Mouse (Mus musculus) kidney, postnatal 0 days (tissue): ENCODE results near the gene Cutc. TPM values are rescaled to one million over a fixed set of nuclear protein-coding genes. Genes with fewer than 3 reads are reported as not detected.

Experiments
- ATAC-seq: fragments of 200-750 bp; cut with Nextera tagmentation; replicated peaks from 2 replicates; pipeline ENCODE4 v1.8.0; 2017; ENCODE audit warnings: low read depth, moderate number of reproducible peaks, moderate TSS enrichment, moderate library complexity; ENCODE audit not compliant: low FRiP score
- DNase-seq: peaks from one replicate; pipeline ENCODE4 v3.0.0-alpha.2; 2016; ENCODE audit warnings: low spot score
- H3K27ac ChIP-seq: fragments of 300-500 bp; sonication (generic); 2 replicates; pipeline ENCODE4 v1.5.1; 2014; ENCODE audit warnings: mild to moderate bottlenecking
- H3K27me3 ChIP-seq: fragments of 300-500 bp; sonication (generic); 2 replicates; pipeline ENCODE4 v1.6.1; 2014; ENCODE audit warnings: low read length, mixed read lengths; ENCODE audit not compliant: insufficient read depth
- H3K36me3 ChIP-seq: fragments of 300-500 bp; sonication (generic); 2 replicates; pipeline ENCODE4 v1.6.1; 2014; ENCODE audit warnings: low read length, mixed read lengths; ENCODE audit not compliant: insufficient read depth
- H3K4me1 ChIP-seq: fragments of 300-500 bp; sonication (generic); replicated peaks from 2 replicates; pipeline ENCODE4 v1.6.1; 2014; ENCODE audit warnings: antibody characterized with exemption, low read length, mixed read lengths; ENCODE audit not compliant: insufficient read depth
- H3K4me2 ChIP-seq: fragments of 300-500 bp; sonication (generic); 2 replicates; pipeline ENCODE4 v1.6.1; 2014; ENCODE audit warnings: mild to moderate bottlenecking, low read length, moderate library complexity, mixed read lengths
- H3K4me3 ChIP-seq: fragments of 300-500 bp; sonication (generic); replicated peaks from 2 replicates; pipeline ENCODE4 v1.5.1; 2014; ENCODE audit warnings: low read depth, low read length
- H3K9ac ChIP-seq: fragments of 300-500 bp; sonication (generic); 2 replicates; pipeline ENCODE4 v1.6.1; 2014; ENCODE audit warnings: low read depth, low read length
- H3K9me3 ChIP-seq: fragments of 300-500 bp; sonication (generic); replicated peaks from 2 replicates; pipeline ENCODE4 v1.6.1; 2016; ENCODE audit warnings: low read length, inconsistent platforms, mixed read lengths
- CTCF ChIP-seq: IDR thresholded peaks from 2 replicates; pipeline ENCODE4 v1.5.1; 2016; ENCODE audit warnings: antibody characterized with exemption, low read depth, mild to moderate bottlenecking, moderate library complexity
- WGBS: fragments of 180-500 bp; shearing (Covaris S2); extraction: QIAGEN DNeasy Blood & Tissue Kit; methylation state at CpG from one replicate; pipeline ENCODE4 v1.1.7; 2014; 5-methylcytosine and 5-hydroxymethylcytosine counted together
- polyA plus RNA-seq: library from polyadenylated mRNA; unstranded; fragments of >200 nt; fragmentation: Nextera tagmentation; extraction: Ambion mirVana; gene quantifications from 2 replicates; pipeline ENCODE4 v1.2.1, GENCODE M21; 2015

The Cutc gene
- polyA plus RNA-seq, 1 experiment from 2014 or later: 24.9 TPM

GRCm38 (mm10) chr19:43795511-43795910 lies 42.7 kb downstream of the Cutc start:
- Histone ChIP-seq H3K4me3 (no peak overlapping the region), H3K27ac (no peak overlapping the region), H3K27me3 (no peaks in the 10 kb centered on the region), H3K9ac (no peak overlapping the region), H3K4me1 (no peaks in the 10 kb centered on the region), H3K4me2 (no peak overlapping the region), H3K9me3 (no peaks in the 10 kb centered on the region), H3K36me3 (no peaks in the 10 kb centered on the region)
- no peak for TF ChIP-seq CTCF
- ATAC-seq (no peak), DNase-seq (no peak)
- 70% methylated on average over 8 of the region's 8 CpGs for WGBS

- H3K4me2 ChIP-seq: no peak overlapping the region
- H3K36me3 ChIP-seq: no peaks in the 10 kb centered on the region
- WGBS: 66% methylated on average over 5 of the region's 5 CpGs
- H3K9ac ChIP-seq: no peak overlapping the region
- ATAC-seq: no peak
- H3K4me3 ChIP-seq: no peak overlapping the region
- no peaks in the 10 kb centered on the region for H3K27me3 ChIP-seq
- no peaks in the 10 kb centered on the region for H3K9me3 ChIP-seq
- no peak overlapping the region for H3K27ac ChIP-seq
- no peak for TF ChIP-seq CTCF
- no peaks in the 10 kb centered on the region for H3K4me1 ChIP-seq
- no peak for DNase-seq
Measured at GRCm38 (mm10) chr19:43797216-43797615, 44.4 kb downstream of the Cutc start.

GRCm38 (mm10) chr19:43801427-43802051 lies 48.7 kb downstream of the Cutc start:
- no peak overlapping the region for H3K4me2 ChIP-seq
- H3K4me1 ChIP-seq: no peaks in the 10 kb centered on the region
- no peaks in the 10 kb centered on the region for H3K9me3 ChIP-seq
- H3K4me3 ChIP-seq: no peak overlapping the region
- TF ChIP-seq CTCF: no peak
- no peak for ATAC-seq
- H3K36me3 ChIP-seq: no peaks in the 10 kb centered on the region
- DNase-seq: no peak
- no peaks in the 10 kb centered on the region for H3K27me3 ChIP-seq
- no peak overlapping the region for H3K9ac ChIP-seq
- no peak overlapping the region for H3K27ac ChIP-seq
- WGBS: 83% methylated on average over 9 of the region's 9 CpGs

- no peak for TF ChIP-seq CTCF
- H3K4me1 ChIP-seq: no peaks in the 10 kb centered on the region
- H3K9me3 ChIP-seq: no peaks in the 10 kb centered on the region
- DNase-seq: no peak
- no peaks in the 10 kb centered on the region for H3K27me3 ChIP-seq
- no peak for ATAC-seq
- H3K36me3 ChIP-seq: no peaks in the 10 kb centered on the region
- WGBS: 83% methylated on average over 10 of the region's 10 CpGs
- H3K4me2 ChIP-seq: no peak overlapping the region
- no peak overlapping the region for H3K4me3 ChIP-seq
- H3K9ac ChIP-seq: no peak overlapping the region
- H3K27ac ChIP-seq: no peak overlapping the region
Measured at GRCm38 (mm10) chr19:43803866-43804265, 51.1 kb downstream of the Cutc start.

- no peak for DNase-seq
- TF ChIP-seq CTCF: no peak
Measured at GRCm38 (mm10) chr19:43809331-43809730, 56.5 kb downstream of the Cutc start.

GRCm38 (mm10) chr19:43811419-43811818 lies 58.6 kb downstream of the Cutc start:
- WGBS: 93% methylated on average over 4 of the region's 4 CpGs
- Histone ChIP-seq H3K36me3 (no peaks in the 10 kb centered on the region), H3K4me2 (no peak overlapping the region), H3K9ac (no peak overlapping the region), H3K27ac (no peak overlapping the region), H3K4me1 (no peaks in the 10 kb centered on the region), H3K9me3 (no peaks in the 10 kb centered on the region), H3K4me3 (no peak overlapping the region), H3K27me3 (no peaks in the 10 kb centered on the region)
- no peak for TF ChIP-seq CTCF
- no peak for DNase-seq
- no peak for ATAC-seq

More at GRCm38 (mm10) chr19:43809331-43809730, 56.5 kb downstream of the Cutc start:
- no peak overlapping the region for H3K4me3 ChIP-seq
- no peaks in the 10 kb centered on the region for H3K9me3 ChIP-seq
- 35% methylated on average over 4 of the region's 4 CpGs for WGBS
- no peaks in the 10 kb centered on the region for H3K4me1 ChIP-seq
- H3K36me3 ChIP-seq: no peaks in the 10 kb centered on the region
- no peak for ATAC-seq
- no peak overlapping the region for H3K27ac ChIP-seq
- H3K27me3 ChIP-seq: no peaks in the 10 kb centered on the region
- H3K9ac ChIP-seq: no peak overlapping the region
- H3K4me2 ChIP-seq: no peak overlapping the region

GRCm38 (mm10) chr19:43813315-43813714 lies 60.5 kb downstream of the Cutc start:
- 77% methylated on average over 10 of the region's 10 CpGs for WGBS
- TF ChIP-seq CTCF: no peak
- no peaks in the 10 kb centered on the region for H3K36me3 ChIP-seq
- DNase-seq (no peak), ATAC-seq (no peak)
- H3K27ac ChIP-seq: no peak overlapping the region
- no peak overlapping the region for H3K4me3 ChIP-seq
- no peak overlapping the region for H3K9ac ChIP-seq
- H3K4me2 ChIP-seq: no peak overlapping the region
- no peaks in the 10 kb centered on the region for H3K9me3 ChIP-seq
- no peaks in the 10 kb centered on the region for H3K27me3 ChIP-seq
- no peaks in the 10 kb centered on the region for H3K4me1 ChIP-seq
